Mouse (Mus musculus): ENCODE measurements around the gene Gm43720. TPM values are rescaled to one million over a fixed set of nuclear protein-coding genes. Genes with fewer than 3 reads are reported as not detected.

The Gm43720 gene
- 1.8 TPM for polyA plus RNA-seq (2014; fragmentation: Illumina TruSeq; extraction: RNeasy Lipid Tissue Mini Kit (QIAGEN cat#74804); ENCODE audit: low read depth, low replicate concordance)

GRCm38 (mm10) chr5:138279585-138280424, at the start of gene Gm43720, which contains the start of the genes Gpc2 and Stag3:
Gene Gm43720, minus strand, starts transcription at chr5:138279958.
Gene Gpc2, minus strand, starts transcription at chr5:138280005.
Gene Stag3, plus strand, starts transcription at chr5:138280240.

GRCm38 (mm10) chr5:138272409-138272923, 7.3 kb downstream of the Gm43720 start, which contains the start of gene Gal3st4:
Gene Gal3st4, minus strand, starts transcription at chr5:138272840.

GRCm38 (mm10) chr5:138263260-138264206, 16.2 kb downstream of the Gm43720 start, which contains the start of gene BC037034:
Gene BC037034, minus strand, starts transcription at chr5:138264033.

GRCm38 (mm10) chr5:138255353-138256093, 24.2 kb downstream of the Gm43720 start, which contains the start of gene Lamtor4:
Gene Lamtor4, plus strand, starts transcription at chr5:138255482.

GRCm38 (mm10) chr5:138225700-138226099, 54.1 kb downstream of the Gm43720 start, which contains the start of gene Nxpe5:
Gene Nxpe5, plus strand, starts transcription at chr5:138225898.

Other genes with a start within 250 kb of the Gm43720 start
- not detected for gene Smok3c, start 226.8 kb downstream of the Gm43720 start, polyA plus RNA-seq (2014; fragmentation: Illumina TruSeq; extraction: RNeasy Lipid Tissue Mini Kit (QIAGEN cat#74804); ENCODE audit: low read depth, low replicate concordance)
- 11.2 TPM for gene Zkscan1, start 194.9 kb downstream of the Gm43720 start, polyA plus RNA-seq (2014; fragmentation: Illumina TruSeq; extraction: RNeasy Lipid Tissue Mini Kit (QIAGEN cat#74804); ENCODE audit: low read depth, low replicate concordance)
- gene Zscan21, start 163.1 kb downstream of the Gm43720 start, polyA plus RNA-seq (2014; fragmentation: Illumina TruSeq; extraction: RNeasy Lipid Tissue Mini Kit (QIAGEN cat#74804); ENCODE audit: low read depth, low replicate concordance) = 19.0 TPM
- 6.9 TPM for gene Zfp113, start 124.2 kb downstream of the Gm43720 start, polyA plus RNA-seq (2014; fragmentation: Illumina TruSeq; extraction: RNeasy Lipid Tissue Mini Kit (QIAGEN cat#74804); ENCODE audit: low read depth, low replicate concordance)
- gene Cops6, start 118.9 kb downstream of the Gm43720 start, polyA plus RNA-seq (2014; fragmentation: Illumina TruSeq; extraction: RNeasy Lipid Tissue Mini Kit (QIAGEN cat#74804); ENCODE audit: low read depth, low replicate concordance) = 124 TPM
- gene Ap4m1, start 108.0 kb downstream of the Gm43720 start, polyA plus RNA-seq (2014; fragmentation: Illumina TruSeq; extraction: RNeasy Lipid Tissue Mini Kit (QIAGEN cat#74804); ENCODE audit: low read depth, low replicate concordance) = 26.6 TPM
- gene Mcm7, start 107.5 kb downstream of the Gm43720 start, polyA plus RNA-seq (2014; fragmentation: Illumina TruSeq; extraction: RNeasy Lipid Tissue Mini Kit (QIAGEN cat#74804); ENCODE audit: low read depth, low replicate concordance) = 26.1 TPM
- gene Taf6, start 92.5 kb downstream of the Gm43720 start, polyA plus RNA-seq (2014; fragmentation: Illumina TruSeq; extraction: RNeasy Lipid Tissue Mini Kit (QIAGEN cat#74804); ENCODE audit: low read depth, low replicate concordance) = 29.0 TPM
- gene Cnpy4, start 92.5 kb downstream of the Gm43720 start, polyA plus RNA-seq (2014; fragmentation: Illumina TruSeq; extraction: RNeasy Lipid Tissue Mini Kit (QIAGEN cat#74804); ENCODE audit: low read depth, low replicate concordance) = 20.6 TPM
- gene Mblac1, start 85.6 kb downstream of the Gm43720 start, polyA plus RNA-seq (2014; fragmentation: Illumina TruSeq; extraction: RNeasy Lipid Tissue Mini Kit (QIAGEN cat#74804); ENCODE audit: low read depth, low replicate concordance) = 5.7 TPM
- 22.5 TPM for gene Nxpe5, start 54.1 kb downstream of the Gm43720 start, polyA plus RNA-seq (2014; fragmentation: Illumina TruSeq; extraction: RNeasy Lipid Tissue Mini Kit (QIAGEN cat#74804); ENCODE audit: low read depth, low replicate concordance)
- gene Lamtor4, start 24.5 kb downstream of the Gm43720 start, polyA plus RNA-seq (2014; fragmentation: Illumina TruSeq; extraction: RNeasy Lipid Tissue Mini Kit (QIAGEN cat#74804); ENCODE audit: low read depth, low replicate concordance) = 169 TPM
- 57.0 TPM for gene BC037034, start 15.9 kb downstream of the Gm43720 start, polyA plus RNA-seq (2014; fragmentation: Illumina TruSeq; extraction: RNeasy Lipid Tissue Mini Kit (QIAGEN cat#74804); ENCODE audit: low read depth, low replicate concordance)
- 36.2 TPM for gene Gal3st4, start 7.1 kb downstream of the Gm43720 start, polyA plus RNA-seq (2014; fragmentation: Illumina TruSeq; extraction: RNeasy Lipid Tissue Mini Kit (QIAGEN cat#74804); ENCODE audit: low read depth, low replicate concordance)
- 11.8 TPM for gene Gpc2, start within 50 bp of the Gm43720 start, polyA plus RNA-seq (2014; fragmentation: Illumina TruSeq; extraction: RNeasy Lipid Tissue Mini Kit (QIAGEN cat#74804); ENCODE audit: low read depth, low replicate concordance)
- 10.9 TPM for gene Stag3, start 282 bp upstream of the Gm43720 start, polyA plus RNA-seq (2014; fragmentation: Illumina TruSeq; extraction: RNeasy Lipid Tissue Mini Kit (QIAGEN cat#74804); ENCODE audit: low read depth, low replicate concordance)
- gene Pvrig, start 62.0 kb upstream of the Gm43720 start, polyA plus RNA-seq (2014; fragmentation: Illumina TruSeq; extraction: RNeasy Lipid Tissue Mini Kit (QIAGEN cat#74804); ENCODE audit: low read depth, low replicate concordance) = 0.30 TPM
- gene Zfp157, start 161.5 kb upstream of the Gm43720 start, polyA plus RNA-seq (2014; fragmentation: Illumina TruSeq; extraction: RNeasy Lipid Tissue Mini Kit (QIAGEN cat#74804); ENCODE audit: low read depth, low replicate concordance) = 6.9 TPM